Mouse (Mus musculus) testis, postnatal 10 days (tissue): ENCODE data around the gene Dohh.

ENCODE experiments used
- DNase-seq: peaks from one replicate; pipeline ENCODE4 v3.0.0; 2021; ENCODE audit warnings: low spot score

Gene Dohh

DNA sequence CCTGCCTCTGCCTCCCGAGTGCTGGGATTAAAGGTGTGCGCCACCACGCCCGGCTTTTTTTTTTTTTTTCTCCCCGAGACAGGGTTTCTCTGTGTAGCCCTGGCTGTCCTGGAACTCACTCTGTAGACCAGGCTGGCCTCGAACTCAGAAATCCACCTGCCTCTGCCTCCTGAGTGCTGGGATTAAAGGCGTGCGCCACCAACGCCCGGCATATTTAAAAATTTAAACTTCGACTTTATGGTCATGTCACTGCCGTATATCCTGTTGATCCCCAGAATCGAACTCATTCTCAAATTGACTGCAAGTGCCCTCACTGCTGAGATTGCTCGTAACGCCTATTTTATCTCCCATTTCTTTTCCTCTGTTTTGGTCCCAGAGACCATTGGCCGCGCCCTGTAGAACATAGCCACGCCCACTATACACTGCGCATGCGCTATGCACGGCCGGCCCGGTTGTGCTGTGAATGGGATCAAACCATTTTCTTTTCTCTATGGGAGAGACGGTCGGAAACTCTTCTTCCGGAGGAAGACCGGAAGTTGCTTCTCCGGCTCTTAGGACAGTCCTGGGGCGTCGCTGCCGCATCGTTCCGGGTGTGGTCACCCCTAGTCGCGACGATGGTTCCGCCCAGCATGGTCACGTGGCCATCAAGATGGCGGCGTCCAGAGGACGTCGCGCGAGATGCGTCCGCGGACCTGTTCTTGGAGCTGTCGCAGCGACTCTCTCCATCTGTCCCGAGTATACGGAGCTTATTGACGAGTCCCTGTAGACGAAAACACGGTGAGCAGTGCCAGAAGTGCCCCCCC, at the start of gene Dohh, which contains the start of gene Gm48551:
Gene Dohh, plus strand, starts transcription at position 627 of the 803 bp plus-strand sequence.
Gene Gm48551, plus strand, starts transcription at position 665 of the 803 bp plus-strand sequence.
- peak; percentile 100 for DNase-seq

DNA sequence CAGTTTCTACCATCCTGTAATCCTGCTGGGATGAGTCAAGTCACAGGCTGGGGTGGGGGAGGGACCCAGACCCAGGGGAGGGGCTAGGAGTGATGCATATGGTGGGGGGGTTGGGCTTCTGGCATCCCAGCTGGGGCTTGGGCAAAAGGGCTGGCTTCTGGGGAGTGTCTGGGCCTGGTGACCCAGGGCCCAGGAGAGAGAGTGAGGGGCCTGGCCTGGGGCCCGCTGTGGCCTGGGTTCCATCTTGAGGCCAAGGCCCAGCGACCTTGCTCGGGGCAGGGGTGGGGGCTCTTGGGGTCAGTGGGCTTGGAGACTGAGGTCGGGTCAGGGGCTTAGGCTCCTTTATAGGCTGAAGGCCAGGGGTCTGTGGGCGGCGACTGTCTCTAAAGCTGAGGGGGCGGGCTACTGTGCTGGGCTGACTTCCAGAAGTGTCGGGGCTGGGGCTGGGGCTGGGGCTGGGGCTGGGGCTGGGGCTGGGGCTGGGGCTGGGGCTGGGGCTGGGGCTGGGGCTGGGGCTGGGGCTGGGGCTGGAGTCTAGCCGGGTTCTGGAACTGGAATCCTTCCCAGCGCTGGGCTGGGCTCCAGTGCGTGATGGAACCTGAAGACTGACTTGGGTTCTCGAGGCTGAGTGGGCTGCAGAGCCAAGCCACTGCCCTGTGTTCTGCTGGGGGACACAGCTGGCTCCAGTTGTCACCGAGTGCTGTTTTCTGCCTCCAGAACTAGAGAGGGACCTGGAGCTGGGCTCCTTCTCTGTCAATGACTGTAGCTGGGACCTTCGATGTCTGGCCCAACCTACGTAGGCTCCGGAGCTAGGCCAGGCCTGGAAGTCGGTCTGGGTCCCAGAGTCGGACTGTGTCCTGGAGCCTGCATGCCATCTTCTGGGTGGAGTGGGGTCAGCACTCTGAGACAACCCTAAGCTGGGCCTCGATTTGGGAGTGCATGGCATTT, 48.6 kb upstream of the Dohh start:
- DNase-seq = no peak

DNA sequence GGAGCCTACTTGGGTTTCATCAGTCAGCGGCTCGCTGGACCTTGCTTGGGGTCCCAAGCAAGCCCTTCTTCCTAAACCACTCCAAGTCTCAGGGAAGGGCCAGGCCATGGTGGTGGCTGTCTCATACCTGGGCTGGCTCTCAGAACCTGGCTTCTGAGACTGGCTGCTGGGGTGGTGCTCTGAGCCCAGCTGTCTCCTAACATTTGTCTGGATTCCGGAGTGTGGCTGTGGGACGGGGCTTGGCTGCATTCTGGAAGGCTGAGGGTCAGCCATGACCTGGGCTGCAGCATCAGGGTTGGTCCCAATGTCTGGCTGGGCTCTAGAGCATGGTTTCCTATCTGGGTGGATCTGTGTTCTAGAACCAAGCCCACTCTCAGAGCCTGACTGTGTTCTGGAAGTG, 47.7 kb upstream of the Dohh start:
- DNase-seq = no peak

DNA sequence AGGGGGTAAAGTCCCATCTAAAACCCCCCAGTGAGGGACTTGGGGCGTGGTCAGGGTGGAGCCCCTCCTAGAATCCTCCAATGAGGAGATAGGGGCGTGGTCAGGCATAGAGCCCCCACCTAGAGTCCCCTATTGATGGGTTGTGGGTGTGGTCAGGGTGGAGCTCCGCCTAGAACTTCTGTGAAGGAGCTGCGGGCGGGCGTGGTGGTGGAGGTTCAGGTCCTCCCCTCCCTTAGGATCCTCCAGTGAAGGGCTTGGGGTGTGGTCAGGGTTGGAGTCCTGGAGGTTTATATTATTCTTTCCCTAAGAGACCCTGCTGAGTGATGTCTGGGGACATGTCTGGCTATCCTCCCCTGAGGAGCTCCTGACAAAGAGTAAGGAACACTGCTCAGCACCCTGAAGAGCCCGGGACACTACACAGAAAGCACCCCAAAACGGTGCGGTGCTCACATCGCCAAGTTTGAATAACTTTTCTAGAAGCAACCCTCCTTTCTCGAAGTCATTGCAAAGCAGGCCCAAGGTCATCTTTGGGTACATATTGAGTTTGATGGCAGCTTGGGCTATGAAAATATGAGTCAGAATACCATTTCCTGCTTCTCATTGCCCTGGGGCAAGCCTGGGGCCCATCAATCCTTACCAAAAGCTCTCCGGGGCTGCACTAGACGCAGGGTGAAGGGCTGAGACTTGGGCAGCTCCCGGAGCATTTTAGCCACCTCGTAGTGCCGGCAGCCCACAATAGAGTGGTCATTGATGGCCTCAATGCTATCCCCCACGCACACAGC, 43.5 kb upstream of the Dohh start:
- peak; percentile 60 for DNase-seq

DNA sequence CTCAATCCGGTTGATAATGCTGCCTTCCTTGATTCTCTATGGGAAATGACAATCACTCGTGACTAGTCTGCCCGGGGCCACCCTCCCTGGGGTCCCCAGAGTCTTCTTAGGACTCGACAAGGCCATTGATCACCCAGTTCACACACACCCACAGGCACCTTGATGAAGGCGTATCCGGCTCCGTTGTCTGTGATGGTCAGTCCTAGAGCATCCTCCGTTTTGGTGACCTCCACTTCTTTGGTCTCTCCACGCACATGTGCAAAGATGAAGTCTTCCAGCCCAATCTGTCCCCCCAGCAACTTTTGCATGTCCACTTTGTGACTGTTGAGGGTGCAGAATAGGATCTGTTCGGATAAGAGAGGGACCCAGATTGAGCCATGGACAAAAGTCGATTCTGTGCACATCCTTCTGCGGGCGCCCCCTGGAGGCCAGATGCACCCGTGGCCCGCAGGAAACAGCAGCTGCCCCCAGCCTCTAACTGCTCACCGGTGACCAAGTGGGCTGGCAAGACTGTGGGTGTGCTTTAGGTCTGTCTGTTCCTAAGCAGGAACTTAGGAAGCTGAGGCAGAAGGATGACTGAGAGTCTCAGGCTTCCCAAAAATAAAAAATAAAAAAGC, 42.8 kb upstream of the Dohh start:
- peak; percentile 92 for DNase-seq

DNA sequence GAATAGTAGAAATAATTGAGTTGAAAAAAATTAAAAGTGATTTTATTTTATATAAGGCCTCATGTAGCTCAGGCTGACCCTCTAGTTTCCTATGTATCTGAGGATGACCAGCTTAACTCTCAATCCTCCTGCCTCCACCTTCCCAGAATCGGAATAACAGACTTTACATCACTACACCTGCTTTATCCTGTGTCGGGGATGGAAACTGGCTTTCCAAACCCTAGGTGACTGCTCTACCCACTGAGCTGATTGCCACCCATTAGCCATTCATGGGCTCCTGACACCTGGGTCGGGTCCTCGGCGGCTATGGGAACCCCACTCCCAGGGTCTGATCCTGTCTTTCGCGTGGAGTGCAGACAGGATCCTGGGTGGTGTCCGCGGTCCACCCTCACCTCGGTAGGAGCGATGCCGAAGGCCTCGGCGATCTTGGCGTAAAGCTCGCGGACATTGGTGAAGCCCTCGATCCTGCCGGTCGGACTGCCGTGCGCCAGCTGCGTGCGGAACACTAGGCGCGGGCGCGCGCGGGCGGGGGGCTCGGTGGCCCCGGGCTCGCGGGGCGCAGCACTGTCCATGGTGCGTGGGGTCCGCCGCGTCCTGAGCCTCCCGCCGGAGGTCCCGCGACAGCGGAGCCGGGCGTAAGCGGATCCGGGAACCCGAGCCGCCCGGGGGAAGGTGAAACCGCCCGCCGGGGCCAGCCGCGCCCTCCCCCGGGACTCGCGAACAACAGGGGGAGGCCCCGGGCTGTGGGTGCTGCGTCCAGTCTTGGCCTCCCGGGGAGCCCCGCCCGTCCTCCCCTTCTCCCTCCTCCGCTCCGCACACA, 41.3 kb upstream of the Dohh start, which contains the start of gene Gipc3:
Gene Gipc3, minus strand, starts transcription at position 581 of the 820 bp plus-strand sequence.
- DNase-seq = no peak

DNA sequence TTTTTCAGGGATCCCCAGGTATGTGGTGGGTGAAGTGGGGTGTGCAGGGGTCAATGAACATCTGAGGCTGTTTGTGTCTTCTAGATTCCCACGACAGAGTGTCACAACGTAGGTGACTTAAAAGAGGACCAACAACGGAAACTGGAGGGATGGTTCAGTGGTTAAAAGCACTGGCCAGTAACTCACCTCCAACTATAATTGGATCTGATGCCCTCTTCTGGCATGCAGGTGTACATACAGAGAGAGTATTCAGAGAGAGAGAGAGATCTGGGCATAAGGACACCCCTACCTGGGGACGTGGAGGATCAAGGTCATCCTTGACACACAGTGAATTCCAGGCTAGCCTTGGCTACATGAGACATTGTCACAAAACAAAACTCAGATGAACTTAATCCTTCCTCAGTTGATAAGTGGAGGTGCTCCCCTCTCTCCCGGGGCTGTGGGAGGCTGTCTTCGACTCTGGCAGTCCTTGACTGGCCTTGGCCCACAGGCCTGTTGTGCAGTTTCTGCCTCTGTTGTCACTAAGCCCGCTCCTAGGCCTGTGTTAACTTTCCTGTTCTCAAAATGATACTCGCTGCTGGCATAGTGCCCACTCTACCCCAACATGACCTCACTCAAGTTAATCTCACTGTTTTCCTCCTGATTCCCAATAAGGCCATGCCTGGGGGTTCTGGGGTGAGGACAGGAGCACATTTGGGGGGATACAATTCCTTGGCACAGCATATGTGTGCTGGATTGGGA, 39.6 kb upstream of the Dohh start:
- peak; percentile 90 for DNase-seq

DNA sequence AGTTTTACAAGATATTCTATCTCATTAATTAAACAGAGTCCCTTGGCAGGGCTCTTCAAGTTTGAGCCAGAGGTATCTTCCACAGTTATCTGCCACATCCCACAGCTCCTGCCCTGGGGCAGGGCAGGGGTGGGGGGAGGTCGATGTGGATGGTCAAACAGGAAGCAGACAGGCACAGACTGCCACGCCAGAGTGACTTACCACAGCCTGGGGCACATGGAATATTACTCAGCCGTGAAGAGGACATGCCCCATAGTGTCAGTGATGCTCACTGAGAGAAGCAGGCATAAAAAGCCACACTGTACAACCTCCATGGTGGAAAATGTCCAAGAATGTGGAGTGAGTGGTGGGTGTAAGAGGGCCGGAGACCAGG, 39.1 kb upstream of the Dohh start:
- DNase-seq = no peak

DNA sequence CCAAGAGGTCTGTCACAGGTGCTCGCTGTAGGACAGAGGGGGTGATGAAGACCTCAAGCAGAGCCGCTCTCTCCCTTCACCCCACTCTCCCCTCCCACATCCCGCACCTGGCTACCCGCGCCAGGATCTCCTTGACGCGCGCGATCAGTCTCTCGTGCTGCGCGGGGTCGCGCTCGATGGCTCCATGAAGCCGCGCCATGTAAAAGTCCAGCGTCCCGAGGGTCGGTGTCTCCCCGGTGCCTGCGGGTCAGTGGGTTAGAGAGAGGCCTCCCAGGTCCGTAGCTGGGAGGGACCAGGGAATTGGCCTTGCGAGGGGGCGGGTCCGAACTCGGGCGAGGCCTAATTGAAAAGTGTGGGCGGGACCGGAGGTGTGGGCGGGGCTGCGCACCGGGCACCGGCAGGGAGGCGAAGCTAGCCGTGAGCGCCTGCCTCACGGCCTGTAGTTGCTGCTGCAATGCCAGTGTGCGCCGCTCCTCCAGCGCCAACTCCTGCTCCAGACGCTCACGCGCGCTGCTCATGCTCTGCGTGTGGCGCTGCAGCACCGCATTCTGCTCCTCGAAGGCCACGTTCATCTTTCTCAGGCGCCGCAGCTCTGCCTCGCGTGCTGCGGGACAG, 37.7 kb upstream of the Dohh start:
- peak; percentile 91 for DNase-seq

DNA sequence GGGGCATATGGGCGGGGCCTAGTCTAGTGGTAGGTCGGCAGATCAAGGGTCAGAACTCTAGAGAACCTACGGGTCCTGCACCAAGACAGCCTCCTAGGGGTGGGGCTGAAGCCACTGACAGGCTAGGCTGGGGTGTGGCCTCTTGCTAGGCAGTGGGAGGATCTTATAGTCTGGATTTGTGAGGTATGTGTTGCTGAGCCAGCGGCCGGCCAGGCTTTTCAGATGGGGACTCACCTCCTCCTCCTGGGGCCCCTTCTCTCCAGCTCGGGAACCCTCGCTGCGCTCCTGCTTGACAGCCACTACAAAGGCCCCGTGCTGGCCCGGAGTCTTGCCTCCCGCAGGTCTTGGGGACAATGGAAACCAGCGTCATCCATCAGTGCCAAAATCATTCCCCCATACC, 35.1 kb upstream of the Dohh start:
- peak; percentile 74 for DNase-seq

DNA sequence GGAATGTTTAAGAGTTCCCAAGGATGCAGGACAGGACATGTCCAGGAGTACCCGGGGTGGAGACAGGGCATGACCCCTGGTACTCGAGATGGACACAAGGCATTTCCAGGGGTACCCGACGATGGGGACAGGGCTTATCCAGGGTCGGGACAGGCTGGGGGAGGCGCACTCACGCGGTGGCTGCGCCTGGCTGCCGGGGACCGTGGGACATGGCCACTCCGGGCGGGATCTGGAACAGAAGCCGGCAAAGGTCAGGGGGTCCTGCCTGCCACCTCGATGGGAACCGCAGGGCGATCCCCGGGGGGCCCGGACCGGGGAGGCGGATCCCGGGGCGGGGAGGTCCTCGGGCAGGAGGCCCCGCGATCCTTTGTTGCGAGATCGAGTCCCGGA, 34.3 kb upstream of the Dohh start:
- DNase-seq = no peak

DNA sequence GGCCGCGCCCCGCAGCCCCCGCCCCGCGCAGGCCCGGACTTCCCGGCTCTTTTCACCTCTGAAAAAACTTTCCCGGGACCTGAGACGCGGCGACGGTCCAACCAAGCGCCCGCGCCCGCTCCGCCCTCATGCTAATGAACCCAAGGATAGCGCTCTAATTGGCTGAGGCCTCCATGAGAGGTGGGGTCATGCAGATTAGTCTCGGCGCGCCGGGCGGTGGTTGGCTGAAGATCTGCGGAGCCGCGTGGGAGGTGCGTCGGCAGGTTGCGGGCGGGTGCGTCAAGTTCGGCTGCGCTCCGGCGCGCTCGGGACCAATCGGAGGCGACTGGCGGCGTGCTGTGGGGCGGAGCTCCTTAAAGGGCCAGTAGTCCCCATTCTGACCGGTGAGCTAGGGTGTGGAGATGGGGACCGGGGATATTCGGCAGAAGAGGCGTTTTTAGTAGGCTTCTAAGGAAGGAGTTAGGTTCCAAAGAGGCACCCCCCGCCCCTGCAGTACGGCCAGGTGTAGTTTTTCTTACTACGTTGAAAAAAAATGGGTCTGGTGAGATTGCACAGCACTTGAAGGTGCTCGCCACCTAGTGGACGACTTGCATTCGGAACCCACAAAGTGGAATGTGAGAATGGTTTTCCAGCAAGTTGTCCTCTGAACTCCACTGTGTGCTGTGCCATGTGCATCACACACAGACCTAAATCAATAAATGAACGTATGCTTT, 33.7 kb upstream of the Dohh start, which contains the start of gene Hmg20b:
Gene Hmg20b, minus strand, starts transcription at position 130 of the 713 bp plus-strand sequence.
- DNase-seq = peak; percentile 99

DNA sequence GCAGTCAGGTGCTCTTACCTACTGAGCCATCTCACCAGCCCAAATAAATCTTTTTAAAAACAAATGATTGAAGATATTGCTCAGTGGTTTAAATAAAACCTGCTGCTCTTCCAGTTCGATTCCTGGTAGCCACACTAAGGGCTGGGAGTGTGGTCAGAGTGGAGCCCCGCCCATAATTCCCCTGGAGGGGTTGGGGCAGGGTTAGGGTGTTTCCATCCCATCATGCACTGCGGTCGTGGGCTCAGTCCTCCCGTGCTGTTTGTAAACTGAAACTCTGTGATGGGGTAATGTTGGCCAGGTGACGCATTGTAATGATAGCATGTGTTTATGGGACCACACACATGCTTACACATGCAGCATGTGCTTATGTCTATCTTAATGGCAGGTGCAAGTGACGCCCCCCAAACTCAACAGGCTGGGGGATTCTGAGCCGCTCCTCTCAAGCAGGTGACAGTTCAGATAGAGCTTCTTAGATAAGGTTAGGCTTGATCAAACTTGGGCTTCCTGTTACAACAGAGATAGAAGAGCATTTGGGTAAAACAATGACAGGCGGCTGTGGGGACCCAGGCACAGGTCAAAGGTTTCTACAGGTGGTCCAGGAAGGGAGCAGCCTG, 32.4 kb upstream of the Dohh start:
- no peak for DNase-seq

DNA sequence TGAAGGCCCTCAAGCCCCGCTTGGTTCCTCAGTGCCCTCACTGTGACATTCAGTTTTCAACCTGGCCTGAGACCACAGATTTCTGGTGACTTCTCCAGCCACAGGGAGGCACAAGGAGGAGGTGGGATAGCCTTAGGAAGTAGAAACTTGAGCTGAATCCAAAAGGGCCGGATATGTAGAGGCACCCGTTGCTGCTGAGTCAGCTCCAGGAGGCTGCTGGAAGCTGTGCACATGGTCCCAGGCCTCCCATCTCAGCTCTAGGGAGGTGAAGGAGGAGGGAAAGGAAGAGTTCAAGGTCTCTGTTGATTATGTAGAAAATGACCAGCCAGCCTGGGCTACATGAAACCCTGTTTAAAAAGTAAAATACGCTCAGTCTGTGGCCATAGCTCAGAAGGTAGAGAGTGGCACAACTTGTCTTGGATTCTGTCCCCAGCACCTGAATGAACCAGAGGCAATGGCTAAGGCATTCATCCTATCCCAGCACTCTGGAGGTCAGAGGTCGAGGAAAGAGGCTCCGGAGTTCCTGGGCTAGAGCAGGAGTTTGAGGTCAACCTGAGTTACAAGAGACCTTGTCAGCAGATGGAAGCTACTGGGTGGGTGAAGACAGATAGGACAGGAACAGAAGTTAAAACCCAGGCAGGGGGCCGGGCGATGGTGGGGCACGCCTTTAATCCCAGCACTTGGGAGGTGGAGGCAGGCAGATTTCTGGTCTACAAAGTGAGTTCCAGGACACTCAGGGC, 29.3 kb upstream of the Dohh start:
- no peak for DNase-seq

DNA sequence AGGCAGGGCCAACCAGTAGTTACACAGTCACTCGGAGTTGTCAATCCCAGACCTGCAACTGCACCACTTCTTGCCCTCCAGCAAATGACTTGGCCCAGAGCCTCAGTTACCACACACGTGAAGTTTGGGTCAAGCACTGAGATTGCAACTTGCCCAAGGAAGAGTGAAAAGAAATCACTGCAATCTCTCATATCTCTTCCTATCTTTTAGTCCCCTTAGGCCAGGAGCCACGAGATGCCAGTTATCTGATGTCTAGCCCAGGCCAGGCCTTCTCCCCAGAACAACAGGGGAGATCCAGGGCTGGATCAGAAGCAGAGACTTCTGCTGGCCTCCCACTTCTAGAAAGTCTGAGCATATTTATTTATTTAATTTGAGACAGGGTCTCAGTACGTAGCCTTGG, 28.7 kb upstream of the Dohh start:
- DNase-seq = no peak

DNA sequence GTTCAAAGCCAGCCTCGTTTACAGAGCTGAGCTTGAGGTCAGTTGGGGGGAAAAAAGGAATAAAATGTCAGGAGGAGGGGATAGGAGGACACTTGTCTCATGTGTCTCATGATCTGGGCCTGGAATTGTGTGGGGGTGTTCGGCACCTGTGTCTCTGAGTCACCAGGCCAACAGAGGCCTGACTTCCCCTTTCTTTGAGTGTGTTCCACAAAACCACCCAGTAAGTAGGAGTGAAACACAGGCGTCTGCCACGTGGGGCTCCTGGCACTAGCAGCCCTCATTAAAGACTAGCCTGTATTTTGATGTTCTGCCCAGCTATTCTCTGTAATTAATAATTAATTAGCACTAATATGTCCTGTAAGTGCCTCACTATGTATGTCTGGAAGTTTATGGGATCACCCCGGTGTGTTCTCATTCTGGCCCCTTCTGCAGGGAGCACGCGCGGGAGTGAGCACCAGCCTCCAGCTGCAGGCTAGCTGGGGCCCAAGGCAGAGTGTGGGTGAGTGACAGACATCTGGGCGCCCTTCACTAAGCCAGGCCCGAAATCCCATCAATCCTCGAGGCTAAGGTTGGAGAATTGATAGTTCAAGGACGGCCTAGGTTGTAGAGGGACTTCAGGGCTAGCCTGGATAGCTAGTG, 27.8 kb upstream of the Dohh start:
- DNase-seq = no peak
